Mouse (Mus musculus) gastrocnemius, adult 2 months (tissue): ENCODE measurements around the gene Ptpn13. TPM values are rescaled to one million over a fixed set of nuclear protein-coding genes. Genes with fewer than 3 reads are reported as not detected.

Source experiments
- DNase-seq: peaks from one replicate; pipeline ENCODE4 v3.0.0; 2022
- H3K27ac ChIP-seq: fragments of 200-600 bp; 2 replicates; pipeline ENCODE4 v1.8.1; 2022; ENCODE audit warnings: mild to moderate bottlenecking
- H3K4me3 ChIP-seq: fragments of 200-600 bp; 2 replicates; pipeline ENCODE4 v1.8.1; 2022; ENCODE audit warnings: mild to moderate bottlenecking, moderate library complexity
- CTCF ChIP-seq: fragments of 200-600 bp; IDR thresholded peaks from 2 replicates; pipeline ENCODE4 v1.8.1; 2022; ENCODE audit warnings: antibody characterized with exemption, mild to moderate bottlenecking, moderate library complexity
- intact Hi-C: fragments of 180-260 bp; cut with DNase I; formaldehyde crosslinking; loops from one replicate; pipeline ENCODE4 v1.15.1; 2025
- total RNA-seq, 2 experiments: library from RNA; stranded (reverse); gene quantifications; 2 replicates each; pipeline ENCODE4 v1.2.3; 2021

The Ptpn13 gene
- total RNA-seq, 2 experiments from 2014 or later: 1.9 to 2.9 TPM

GRCm38 (mm10) chr5:103598881-103599280 is 173.9 kb downstream of the Ptpn13 start:
- TF ChIP-seq CTCF: no peak
- H3K27ac ChIP-seq: no peak overlapping the region; the same call in 1 of the 2 replicates
- intact Hi-C loops: loop anchor here (10.0 kb wide), 1 partner anchor 56 kb away; the partner anchor contains the start of gene 1700016H13Rik
- H3K4me3 ChIP-seq: no peak overlapping the region
- DNase-seq: peak; percentile 46

DNA sequence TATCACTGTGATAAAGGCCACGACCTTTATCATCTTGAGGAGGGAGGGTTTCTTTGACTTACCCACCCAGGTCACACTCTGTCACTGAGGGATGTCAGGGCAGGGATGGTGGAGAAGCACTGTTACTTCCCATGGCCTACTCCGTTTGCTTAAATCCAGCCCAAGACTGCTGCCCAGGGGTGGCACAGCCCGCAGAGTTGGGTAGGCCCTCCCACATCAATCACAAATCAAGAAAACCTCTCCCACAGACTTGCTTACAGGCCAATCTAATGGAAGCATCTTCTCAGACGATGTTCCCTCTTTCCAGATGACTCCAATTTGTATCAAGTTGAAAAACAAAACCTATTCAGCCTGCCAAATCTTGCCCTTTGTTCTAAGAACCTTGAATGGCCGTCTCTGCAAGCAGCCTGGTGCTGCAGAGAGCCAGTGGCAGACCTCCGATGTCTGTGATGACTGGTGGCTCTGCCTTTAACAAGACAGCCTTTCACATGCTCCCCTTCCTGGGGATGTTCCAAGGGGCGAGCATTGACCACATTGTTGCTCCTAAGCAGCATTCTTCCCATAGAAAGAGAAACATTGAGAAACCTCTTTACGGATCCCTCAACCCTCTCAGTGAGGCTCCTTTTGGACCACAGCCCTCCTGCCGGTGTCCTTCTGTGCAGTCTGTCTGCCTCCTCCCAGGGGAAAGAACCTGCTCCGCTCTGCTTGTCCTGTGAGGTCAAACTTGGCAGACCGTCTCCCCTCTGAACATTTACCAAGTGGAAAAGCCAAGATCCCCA is 178.3 kb downstream of the Ptpn13 start:
- DNase-seq: peak; percentile 42
- H3K4me3 ChIP-seq: no peak overlapping the region
- no peak overlapping the region for H3K27ac ChIP-seq
- intact Hi-C loops: no loop called here
- no peak for TF ChIP-seq CTCF

DNA sequence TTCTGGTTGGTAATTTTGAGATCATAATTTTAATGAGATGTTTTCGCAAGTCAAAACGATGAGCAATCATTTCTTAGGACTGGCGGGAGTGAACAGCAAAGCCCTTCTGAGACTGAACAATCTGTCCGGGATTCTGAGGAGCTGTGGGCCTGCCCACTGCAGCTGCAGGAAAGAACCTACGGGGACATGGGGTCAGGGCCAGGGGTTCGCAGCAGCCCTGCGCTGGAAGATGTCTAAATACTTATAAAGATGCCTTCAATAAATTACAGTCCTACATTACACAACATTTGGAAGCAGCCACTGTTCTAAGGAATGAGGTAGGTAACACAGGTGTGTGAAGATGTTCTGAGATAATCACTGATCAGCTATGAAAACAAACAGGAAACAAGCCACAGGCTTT is 180.7 kb downstream of the Ptpn13 start:
- no peak for TF ChIP-seq CTCF
- Histone ChIP-seq H3K4me3 (no peak overlapping the region), H3K27ac (no peak overlapping the region)
- intact Hi-C loops: no loop called here
- DNase-seq: peak; percentile 28

- no peak for DNase-seq
- H3K4me3 ChIP-seq: no peak overlapping the region
- intact Hi-C loops: loop anchor here (5.0 kb wide), 1 partner anchor 47 kb away; the partner anchor contains the start of gene 1700016H13Rik
- TF ChIP-seq CTCF: no peak
- no peak overlapping the region for H3K27ac ChIP-seq
These were observed 185.2 kb downstream of the Ptpn13 start for GRCm38 (mm10) chr5:103610148-103610547.

DNA sequence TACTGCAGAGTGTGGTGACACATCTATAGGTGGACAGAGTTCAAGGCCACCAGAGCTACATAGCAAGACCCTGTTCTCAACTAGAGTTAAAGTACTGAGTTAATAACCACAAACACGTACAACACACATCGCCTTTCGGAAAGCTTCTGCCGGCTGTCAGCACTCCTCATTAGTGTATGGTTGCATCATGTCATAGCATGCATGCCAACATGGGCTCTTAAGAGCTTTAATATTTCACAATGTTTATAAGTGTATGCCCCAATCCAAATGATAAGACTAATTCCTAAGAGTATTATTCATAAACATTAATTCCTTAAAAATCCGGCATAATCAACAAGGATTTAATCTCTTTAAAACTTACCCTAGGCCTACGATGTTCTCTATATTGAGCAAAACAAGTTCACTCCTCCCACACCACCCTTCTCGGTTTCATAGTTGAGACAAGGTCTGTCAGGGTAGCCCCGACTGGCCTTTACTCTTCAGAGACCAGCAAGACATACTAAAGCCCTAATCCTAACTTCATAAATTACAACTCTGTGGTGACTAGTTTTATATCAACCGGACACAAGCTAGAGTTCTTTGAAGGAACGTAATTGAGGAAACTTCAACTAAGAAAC is 186.0 kb downstream of the Ptpn13 start:
- DNase-seq: no peak
- intact Hi-C loops: loop anchor here (5.0 kb wide), 1 partner anchor 46 kb away; the partner anchor contains the start of gene 1700016H13Rik
- no peak overlapping the region for H3K27ac ChIP-seq
- TF ChIP-seq CTCF: no peak
- no peak overlapping the region for H3K4me3 ChIP-seq

GRCm38 (mm10) chr5:103612316-103612715 is 187.3 kb downstream of the Ptpn13 start:
- H3K4me3 ChIP-seq: no peak overlapping the region
- TF ChIP-seq CTCF: no peak
- no peak for DNase-seq
- intact Hi-C loops: loop anchor here (5.0 kb wide), 1 partner anchor 45 kb away; the partner anchor contains the start of gene 1700016H13Rik
- no peak overlapping the region for H3K27ac ChIP-seq

- DNase-seq: no peak
- intact Hi-C loops: loop anchor here (5.0 kb wide), 1 partner anchor 43 kb away; the partner anchor contains the start of gene 1700016H13Rik
- Histone ChIP-seq H3K4me3 (no peak overlapping the region), H3K27ac (no peak overlapping the region)
- no peak for TF ChIP-seq CTCF
These were observed 189.4 kb downstream of the Ptpn13 start for GRCm38 (mm10) chr5:103614356-103614755.

DNA sequence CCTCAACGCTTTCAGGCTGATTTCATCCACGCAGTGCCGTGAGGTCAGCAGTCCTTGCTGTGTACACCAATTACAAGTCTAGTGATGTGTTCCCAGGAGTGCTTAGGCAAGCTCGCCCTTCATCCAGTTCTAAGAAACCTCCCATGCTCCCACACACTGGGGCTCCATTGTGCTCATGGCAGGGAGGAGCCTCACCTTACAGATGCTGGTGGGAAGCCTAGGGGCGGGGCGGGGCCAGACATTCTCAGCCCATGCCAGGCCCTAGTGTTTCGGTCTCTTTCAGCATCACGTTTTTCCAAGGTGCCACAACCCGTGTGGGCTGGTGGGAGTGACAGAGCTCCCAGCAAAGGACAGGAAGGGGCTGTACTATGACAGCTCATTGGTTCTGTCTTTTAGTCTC is 192.2 kb downstream of the Ptpn13 start:
- no peak for TF ChIP-seq CTCF
- no peak for DNase-seq
- intact Hi-C loops: no loop called here
- H3K27ac ChIP-seq: no peak overlapping the region
- no peak overlapping the region for H3K4me3 ChIP-seq

DNA sequence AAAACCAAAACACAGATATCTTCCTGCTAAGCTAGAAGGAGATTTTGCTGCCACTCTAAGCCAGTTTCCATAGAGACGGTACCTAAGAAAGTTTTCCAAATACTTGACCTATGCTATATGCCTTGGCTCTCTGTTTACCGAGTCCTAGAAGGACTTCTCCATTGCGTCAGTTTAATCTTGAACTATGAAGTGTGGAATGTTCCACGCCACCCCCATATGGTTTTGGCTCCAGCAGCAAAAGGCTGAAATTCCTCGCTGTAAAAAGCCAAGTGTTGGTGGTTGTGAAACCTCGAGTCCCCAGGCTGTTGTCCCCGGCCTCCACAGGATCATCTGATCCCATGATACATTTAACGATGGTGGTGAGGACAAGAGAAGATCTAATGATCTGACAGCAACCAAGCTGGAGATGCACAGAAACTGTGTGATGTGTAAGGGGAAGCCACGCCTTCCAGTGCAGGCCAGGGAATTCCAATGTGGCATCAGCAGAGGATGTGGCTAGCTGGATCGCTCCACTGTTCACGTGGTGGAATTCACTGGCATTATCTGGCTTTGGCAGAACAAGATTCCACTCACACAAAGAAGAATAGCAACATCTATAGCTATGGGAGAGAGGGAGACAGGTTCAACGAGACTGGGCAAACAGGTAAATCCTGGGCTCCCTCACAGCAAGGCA is 195.4 kb downstream of the Ptpn13 start:
- no peak for TF ChIP-seq CTCF
- DNase-seq: peak; percentile 32
- intact Hi-C loops: no loop called here
- H3K27ac ChIP-seq: peak overlapping the region; percentile 74
- no peak overlapping the region for H3K4me3 ChIP-seq

- TF ChIP-seq CTCF: no peak
- DNase-seq: no peak
- intact Hi-C loops: no loop called here
- Histone ChIP-seq H3K4me3 (no peak overlapping the region), H3K27ac (no peak overlapping the region)
These were observed 197.3 kb downstream of the Ptpn13 start for GRCm38 (mm10) chr5:103622321-103622720.

- H3K4me3 ChIP-seq: no peak overlapping the region
- TF ChIP-seq CTCF: no peak
- DNase-seq: no peak
- intact Hi-C loops: no loop called here
- H3K27ac ChIP-seq: no peak overlapping the region
These were observed 199.8 kb downstream of the Ptpn13 start for GRCm38 (mm10) chr5:103624831-103625230.

GRCm38 (mm10) chr5:103628499-103628898 is 203.5 kb downstream of the Ptpn13 start:
- intact Hi-C loops: no loop called here
- Histone ChIP-seq H3K4me3 (peak overlapping the region; percentile 65), H3K27ac (peak overlapping the region; percentile 90)
- no peak for TF ChIP-seq CTCF
- no peak for DNase-seq
